Mouse (Mus musculus) cerebral cortex, adult 2 months (tissue): ENCODE results near the gene Gm26741.

Experiments used
- WGBS: fragments of 180-500 bp; shearing (Covaris S2); methylation state at CpG from one replicate; pipeline ENCODE4 v1.1.7; 2018; 5-methylcytosine and 5-hydroxymethylcytosine counted together

The Gm26741 gene

GRCm38 (mm10) chr10:52358467-52358866 lies at the start of gene Gm26741:
Gm26741 (plus strand) TSS chr10:52358767.
- WGBS = 84% methylated on average over 2 of the region's 2 CpGs

DNA sequence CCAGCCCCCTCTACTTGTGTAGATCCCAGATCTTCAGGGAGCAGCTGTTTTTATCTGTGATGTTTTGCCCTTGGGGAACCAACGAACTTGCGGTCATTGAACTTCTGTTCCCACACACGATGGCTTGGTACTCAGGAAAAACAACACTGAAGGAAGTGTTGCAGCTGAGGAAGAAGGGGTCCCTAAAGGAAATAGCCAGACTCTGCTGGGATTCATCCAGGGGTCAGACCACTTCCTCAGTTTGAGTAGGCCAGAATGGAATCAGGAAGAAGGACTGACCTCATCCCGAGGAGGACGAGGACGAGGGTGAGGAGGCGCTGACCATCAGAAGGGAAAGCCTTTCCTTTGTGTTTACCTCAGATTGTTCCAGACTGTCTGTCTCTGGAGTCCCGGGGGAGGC lies 49.4 kb upstream of the Gm26741 start:
- 74% methylated on average over 8 of the region's 8 CpGs for WGBS

DNA sequence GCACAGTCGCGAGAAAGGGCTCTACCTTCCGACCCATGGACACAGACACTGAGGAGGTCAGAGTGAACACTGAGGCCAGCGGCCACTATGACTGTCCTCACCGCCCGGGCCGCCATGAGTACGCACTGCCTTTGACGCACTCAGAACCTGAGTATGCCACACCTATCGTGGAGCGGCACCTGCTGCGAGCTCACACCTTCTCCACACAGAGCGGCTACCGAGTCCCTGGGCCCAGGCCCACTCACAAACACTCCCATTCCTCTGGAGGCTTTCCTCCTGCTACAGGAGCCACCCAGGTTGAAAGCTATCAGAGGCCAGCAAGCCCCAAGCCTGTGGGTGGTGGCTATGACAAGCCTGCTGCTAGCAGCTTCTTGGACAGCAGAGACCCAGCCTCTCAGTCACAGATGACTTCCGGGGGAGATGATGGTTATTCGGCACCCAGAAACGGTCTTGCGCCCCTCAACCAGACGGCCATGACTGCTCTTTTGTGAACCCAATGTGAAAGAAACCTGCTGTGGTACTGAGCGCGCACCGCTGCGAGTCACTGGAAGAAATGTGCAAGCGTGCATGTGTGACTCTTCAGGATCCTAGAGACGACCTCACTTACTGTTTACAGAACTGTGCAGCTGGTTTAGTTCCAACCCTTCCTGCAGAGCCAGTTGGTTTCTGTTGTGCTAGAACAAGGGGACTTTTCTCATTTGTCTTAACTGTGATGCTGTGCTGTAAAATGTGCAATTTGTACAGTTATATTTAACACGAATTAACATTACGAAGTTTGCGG lies 38.9 kb upstream of the Gm26741 start:
- 87% methylated on average over 28 of the region's 28 CpGs for WGBS

- WGBS = 78% methylated on average over 3 of the region's 3 CpGs
Observed at GRCm38 (mm10) chr10:52321918-52322317, 36.6 kb upstream of the Gm26741 start.

- WGBS = 0% methylated on average over 1 of the region's 1 CpGs
Observed at GRCm38 (mm10) chr10:52331007-52331406, 27.6 kb upstream of the Gm26741 start.

DNA sequence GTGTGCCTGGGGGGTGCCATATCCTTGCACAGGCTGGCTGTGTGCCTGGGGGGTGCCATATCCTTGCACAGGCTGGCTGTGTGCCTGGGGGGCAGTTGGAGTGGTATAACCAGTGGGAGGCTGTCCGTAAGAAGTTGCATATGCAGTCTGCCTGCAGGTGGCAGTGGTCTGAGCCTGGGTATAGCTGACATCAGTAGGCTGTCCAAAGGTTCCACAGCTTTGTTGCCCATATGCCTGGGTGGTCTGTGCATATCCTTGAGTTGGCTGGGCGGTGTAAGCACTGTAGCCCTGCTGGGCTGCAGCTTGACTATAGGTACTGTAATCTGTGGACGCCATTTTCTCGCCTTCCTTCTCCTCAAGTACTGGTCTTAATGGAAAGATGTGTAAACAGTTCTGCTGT lies 15.2 kb upstream of the Gm26741 start:
- WGBS = 87% methylated on average over 4 of the region's 4 CpGs

DNA sequence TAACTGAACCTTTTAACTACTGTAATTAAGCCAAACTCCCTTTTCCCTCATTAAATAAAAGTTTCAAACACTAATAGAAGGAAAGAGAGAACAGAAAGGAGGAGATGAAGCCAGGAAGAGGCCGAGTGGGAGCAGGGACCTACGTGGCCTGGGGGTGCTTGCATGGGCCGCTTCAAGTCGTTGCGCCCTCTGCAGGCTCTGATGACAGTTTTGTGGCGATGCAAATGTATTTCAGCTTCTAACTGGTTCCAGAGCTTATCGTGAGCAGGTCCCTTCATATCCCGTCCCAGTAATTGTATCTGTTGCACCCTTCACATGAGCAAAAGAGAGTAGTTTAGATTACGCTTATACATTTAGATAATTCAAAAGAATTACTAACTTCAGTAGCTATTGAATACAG lies 5.4 kb upstream of the Gm26741 start:
- 76% methylated on average over 9 of the region's 9 CpGs for WGBS

- 88% methylated on average over 4 of the region's 4 CpGs for WGBS
Observed at GRCm38 (mm10) chr10:52360241-52360735, 1.7 kb downstream of the Gm26741 start.

DNA sequence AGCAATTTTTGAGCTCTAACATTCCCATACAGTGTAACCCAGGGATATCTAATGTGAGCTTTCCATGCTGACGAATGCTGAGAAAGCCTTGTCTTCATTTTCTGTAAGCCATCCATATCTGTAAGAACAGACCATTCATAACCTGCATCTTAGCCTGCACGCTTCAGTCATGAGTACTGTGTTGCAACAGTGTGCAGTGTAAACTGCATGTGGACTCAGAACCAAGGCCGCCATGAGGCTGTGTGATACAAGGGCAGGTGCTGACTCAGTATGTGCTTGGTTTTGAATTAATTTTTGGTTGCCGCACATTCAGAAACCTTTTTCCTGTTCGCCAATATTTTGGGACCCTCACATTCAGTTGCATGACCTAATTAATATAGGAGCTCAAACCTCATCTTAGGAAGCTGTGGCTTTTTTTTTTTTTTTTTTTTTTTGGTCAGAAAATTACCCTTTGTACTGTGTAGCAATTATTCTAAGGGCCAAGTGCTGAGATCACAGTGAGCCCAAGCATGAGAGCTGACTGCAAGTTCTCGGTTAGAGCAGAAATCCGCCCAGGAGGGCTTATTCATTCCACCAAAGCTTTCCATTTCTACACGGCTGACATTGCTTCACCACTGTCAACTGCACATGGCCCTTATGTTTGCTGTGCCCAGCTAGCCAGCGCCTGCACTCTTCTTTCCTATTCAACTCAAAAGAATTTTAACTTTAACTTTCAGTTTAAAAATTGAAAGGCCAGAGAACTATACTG lies 2.5 kb downstream of the Gm26741 start:
- 85% methylated on average over 9 of the region's 9 CpGs for WGBS

DNA sequence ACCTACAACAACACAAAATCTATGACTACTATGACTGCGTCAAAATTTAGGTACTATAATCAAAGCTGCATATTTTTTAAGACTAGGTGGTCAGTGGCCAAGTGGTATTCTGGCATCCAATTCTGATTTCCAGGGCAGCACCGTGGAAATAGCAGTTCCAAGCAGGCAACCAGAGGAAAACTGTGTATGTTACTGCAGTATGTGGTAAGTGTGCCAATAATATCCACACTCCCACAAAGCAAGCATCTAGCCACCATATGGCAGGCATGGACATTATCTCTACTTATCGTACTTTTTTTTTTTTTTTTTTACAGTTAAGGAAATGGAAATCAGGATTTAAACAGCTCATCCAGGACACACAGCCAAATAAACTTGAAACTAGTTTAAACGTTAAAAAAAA lies 9.8 kb downstream of the Gm26741 start:
- WGBS = 60% methylated on average over 4 of the region's 4 CpGs

GRCm38 (mm10) chr10:52373834-52374233 lies 15.3 kb downstream of the Gm26741 start:
- WGBS = 78% methylated on average over 4 of the region's 4 CpGs

DNA sequence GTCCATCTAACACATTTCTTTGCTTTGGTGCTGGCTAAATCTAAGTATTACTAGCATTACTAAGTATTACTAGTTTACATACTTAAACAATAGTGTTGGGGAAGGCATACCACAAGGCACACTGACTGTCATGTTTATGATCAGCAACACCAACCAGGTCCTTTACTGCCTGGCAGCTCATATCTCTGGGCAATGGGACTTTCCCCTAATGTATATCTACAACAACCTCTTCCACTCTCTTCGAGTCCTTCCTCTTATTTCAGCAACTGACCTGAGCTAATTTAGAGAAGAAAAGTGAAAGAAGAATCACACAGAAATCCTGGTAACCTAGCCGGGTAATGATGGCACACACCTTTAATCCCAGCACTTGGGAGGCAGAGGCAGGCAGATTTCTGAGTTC lies 17.9 kb downstream of the Gm26741 start:
- 88% methylated on average over 2 of the region's 2 CpGs for WGBS

DNA sequence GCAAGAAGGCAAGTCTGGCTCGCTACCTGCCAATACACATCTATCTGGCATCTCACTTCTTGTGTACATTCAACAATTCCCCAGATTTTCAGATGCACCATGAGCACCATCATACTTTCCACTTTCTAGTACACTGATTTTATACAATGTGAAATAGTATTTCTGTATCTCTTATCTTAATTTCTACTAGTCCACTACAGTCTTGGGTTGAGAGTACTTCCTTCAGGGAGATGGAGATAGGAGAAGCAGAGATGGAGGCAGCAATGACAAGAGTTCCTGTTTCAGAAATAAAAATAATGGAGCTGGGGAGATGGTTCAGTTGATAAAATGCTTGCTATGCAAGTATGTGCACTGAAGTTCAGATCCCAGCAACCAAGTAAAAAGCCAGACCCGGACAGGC lies 19.2 kb downstream of the Gm26741 start:
- WGBS = 88% methylated on average over 2 of the region's 2 CpGs

DNA sequence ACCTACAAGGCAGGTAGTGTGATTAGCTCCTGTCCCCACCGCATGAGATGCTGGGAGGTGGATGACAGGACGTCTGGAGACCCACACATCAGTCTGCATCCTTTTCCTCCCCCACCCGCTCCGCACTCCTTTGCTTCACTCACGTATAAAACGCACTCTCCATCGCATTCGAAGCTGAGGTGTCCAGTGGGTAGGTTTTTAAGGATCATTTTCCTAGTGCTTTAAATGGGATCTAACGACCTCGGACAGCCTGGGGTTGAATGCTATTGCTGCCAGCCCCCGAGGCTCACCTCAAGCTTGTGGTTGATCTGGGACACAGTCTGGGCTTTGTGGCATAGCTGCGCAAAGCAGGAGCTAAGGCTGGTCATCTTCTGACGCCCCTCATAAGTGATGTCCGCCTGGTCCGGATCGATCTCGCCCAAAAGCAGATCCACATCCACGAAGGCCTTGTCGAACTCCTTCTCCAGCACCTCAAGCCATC lies 22.8 kb downstream of the Gm26741 start:
- WGBS = 0% methylated on average over 19 of the region's 19 CpGs

GRCm38 (mm10) chr10:52381845-52382591 lies 23.5 kb downstream of the Gm26741 start, which contains the start of gene Gopc:
Gopc (minus strand) TSS chr10:52382124.
- 1% methylated on average over 70 of the region's 71 CpGs for WGBS

DNA sequence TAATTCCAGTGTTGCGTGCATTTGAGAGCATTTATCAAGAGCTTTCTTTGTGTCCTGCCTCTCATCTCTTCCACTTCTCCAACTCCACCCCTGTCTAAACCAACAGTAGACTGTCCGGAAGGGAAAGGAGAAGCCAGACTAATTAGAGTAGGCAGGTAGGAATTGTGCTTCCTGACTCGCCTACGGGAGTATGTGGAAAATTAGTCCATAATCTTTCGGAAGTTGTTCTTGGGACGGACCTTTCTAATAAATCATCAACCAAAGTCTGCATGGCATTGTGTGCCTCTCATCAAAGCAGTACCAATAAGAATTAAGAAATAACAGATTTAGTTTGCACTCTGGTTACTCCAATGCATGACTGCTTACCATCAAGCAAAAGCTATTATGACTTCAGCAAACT lies 24.5 kb downstream of the Gm26741 start:
- WGBS = 80% methylated on average over 6 of the region's 6 CpGs

DNA sequence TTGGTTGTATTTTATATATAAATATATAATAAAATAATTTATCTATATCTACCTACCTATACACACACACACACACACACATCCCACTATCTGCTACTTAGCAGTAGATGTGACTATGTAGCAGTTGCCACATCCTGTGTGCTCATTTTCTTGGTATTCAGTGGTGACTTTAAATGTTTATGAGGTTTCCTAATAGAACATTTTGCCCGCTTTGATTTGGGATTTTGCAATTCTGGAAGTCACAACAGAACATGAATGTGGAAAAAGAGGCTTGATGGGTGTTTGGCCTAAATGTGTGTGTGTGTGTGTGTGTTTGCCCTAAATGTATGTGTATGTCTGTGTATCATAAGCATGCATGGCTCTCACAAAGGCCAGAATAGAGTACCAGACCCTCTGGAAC lies 25.0 kb downstream of the Gm26741 start:
- 96% methylated on average over 1 of the region's 1 CpGs for WGBS

- 26% methylated on average over 8 of the region's 8 CpGs for WGBS
Observed at GRCm38 (mm10) chr10:52384823-52385610, 26.4 kb downstream of the Gm26741 start.

- WGBS = 87% methylated on average over 4 of the region's 4 CpGs
Observed at GRCm38 (mm10) chr10:52387192-52387591, 28.6 kb downstream of the Gm26741 start.

- WGBS = 81% methylated on average over 5 of the region's 5 CpGs
Observed at GRCm38 (mm10) chr10:52388922-52389430, 30.4 kb downstream of the Gm26741 start, which contains the start of gene Nepn. Nepn (plus strand) TSS chr10:52388972.

- WGBS = 76% methylated on average over 3 of the region's 3 CpGs
Observed at GRCm38 (mm10) chr10:52389438-52389837, 30.9 kb downstream of the Gm26741 start.
